Mouse (Mus musculus): ENCODE measurements around the gene Rnf186. TPM values are rescaled to one million over a fixed set of nuclear protein-coding genes. Genes with fewer than 3 reads are reported as not detected.

Rnf186 gene
- polyA plus RNA-seq, 1 experiment from 2014 or later, result 0.12 TPM

- Histone ChIP-seq H3K4me2 (no peak overlapping the region), H3K9me3 (no peaks in the 10 kb centered on the region), H3K36me3 (no peaks in the 10 kb centered on the region), H3K4me1 (replicated peaks) (no peaks in the 10 kb centered on the region), H3K27ac (replicated peaks) (no peak overlapping the region), H3K9ac (no peak overlapping the region), H3K4me3 (no peak overlapping the region), H3K27me3 (no peaks in the 10 kb centered on the region)
- no peak for ATAC-seq (ENCODE audit: low FRiP score, low read depth)
- 89% methylated on average over 4 of the region's 4 CpGs for WGBS
These were observed 30.2 kb downstream of the Rnf186 start for GRCm38 (mm10) chr4:138997121-138997520.

- H3K4me1 ChIP-seq (replicated peaks), result no peaks in the 10 kb centered on the region
- 92% methylated on average over 11 of the region's 11 CpGs for WGBS
These were observed 31.7 kb downstream of the Rnf186 start for GRCm38 (mm10) chr4:138998611-138999010.

GRCm38 (mm10) chr4:139001026-139001425 lies 34.1 kb downstream of the Rnf186 start:
- WGBS, result 73% methylated on average over 2 of the region's 2 CpGs
- no peak overlapping the region for H3K4me2 ChIP-seq
- no peak overlapping the region for H3K9ac ChIP-seq
- no peaks in the 10 kb centered on the region for H3K36me3 ChIP-seq
- peaks cover 12% of the 10 kb centered on the region for H3K4me1 ChIP-seq (replicated peaks)
- no peak for ATAC-seq (ENCODE audit: low FRiP score, low read depth)
- no peaks in the 10 kb centered on the region for H3K9me3 ChIP-seq
- no peak overlapping the region for H3K27ac ChIP-seq (replicated peaks)
- no peaks in the 10 kb centered on the region for H3K27me3 ChIP-seq
- H3K4me3 ChIP-seq, result no peak overlapping the region

More at GRCm38 (mm10) chr4:138998611-138999010, 31.7 kb downstream of the Rnf186 start:
- H3K27me3 ChIP-seq, result no peaks in the 10 kb centered on the region
- no peak overlapping the region for H3K4me2 ChIP-seq
- no peaks in the 10 kb centered on the region for H3K36me3 ChIP-seq
- no peak overlapping the region for H3K9ac ChIP-seq
- H3K9me3 ChIP-seq, result no peaks in the 10 kb centered on the region
- no peak overlapping the region for H3K27ac ChIP-seq (replicated peaks)
- no peak for ATAC-seq (ENCODE audit: low FRiP score, low read depth)
- H3K4me3 ChIP-seq, result no peak overlapping the region

- Histone ChIP-seq H3K9ac (no peak overlapping the region), H3K27ac (replicated peaks) (no peak overlapping the region), H3K27me3 (no peaks in the 10 kb centered on the region), H3K4me1 (replicated peaks) (peaks cover 12% of the 10 kb centered on the region), H3K9me3 (no peaks in the 10 kb centered on the region), H3K36me3 (no peaks in the 10 kb centered on the region), H3K4me2 (no peak overlapping the region), H3K4me3 (no peak overlapping the region)
- WGBS, result 30% methylated on average over 6 of the region's 6 CpGs
- no peak for ATAC-seq (ENCODE audit: low FRiP score, low read depth)
These were observed 34.5 kb downstream of the Rnf186 start for GRCm38 (mm10) chr4:139001433-139001832.

GRCm38 (mm10) chr4:139004067-139004466 lies 37.2 kb downstream of the Rnf186 start:
- WGBS, result 73% methylated on average over 8 of the region's 8 CpGs
- peaks cover 24% of the 10 kb centered on the region for H3K4me1 ChIP-seq (replicated peaks)
- no peak for ATAC-seq (ENCODE audit: low FRiP score, low read depth)
- no peaks in the 10 kb centered on the region for H3K9me3 ChIP-seq
- no peak overlapping the region for H3K4me2 ChIP-seq
- no peak overlapping the region for H3K4me3 ChIP-seq
- no peak overlapping the region for H3K27ac ChIP-seq (replicated peaks)
- no peak overlapping the region for H3K9ac ChIP-seq
- H3K36me3 ChIP-seq, result no peaks in the 10 kb centered on the region
- H3K27me3 ChIP-seq, result no peaks in the 10 kb centered on the region

- Histone ChIP-seq H3K4me3 (no peak overlapping the region), H3K27ac (replicated peaks) (no peak overlapping the region), H3K4me2 (no peak overlapping the region), H3K36me3 (no peaks in the 10 kb centered on the region), H3K9ac (no peak overlapping the region), H3K27me3 (no peaks in the 10 kb centered on the region), H3K9me3 (no peaks in the 10 kb centered on the region), H3K4me1 (replicated peaks) (peaks cover 24% of the 10 kb centered on the region)
- 41% methylated on average over 6 of the region's 6 CpGs for WGBS
- peak; percentile 46; the same call in 1 of the 2 replicates for ATAC-seq (ENCODE audit: low FRiP score, low read depth)
These were observed 38.3 kb downstream of the Rnf186 start for GRCm38 (mm10) chr4:139005214-139005613.

- Histone ChIP-seq H3K36me3 (no peaks in the 10 kb centered on the region), H3K4me3 (no peak overlapping the region), H3K27ac (replicated peaks) (no peak overlapping the region), H3K4me2 (no peak overlapping the region), H3K27me3 (no peaks in the 10 kb centered on the region), H3K9ac (no peak overlapping the region), H3K9me3 (no peaks in the 10 kb centered on the region), H3K4me1 (replicated peaks) (peaks cover 24% of the 10 kb centered on the region)
- 87% methylated on average over 3 of the region's 3 CpGs for WGBS
- ATAC-seq (ENCODE audit: low FRiP score, low read depth), result no peak
These were observed 40.4 kb downstream of the Rnf186 start for GRCm38 (mm10) chr4:139007353-139007752.

GRCm38 (mm10) chr4:139007981-139008536 lies 41.1 kb downstream of the Rnf186 start:
- Histone ChIP-seq H3K4me2 (no peak overlapping the region), H3K36me3 (no peaks in the 10 kb centered on the region), H3K4me1 (replicated peaks) (peaks cover 24% of the 10 kb centered on the region), H3K4me3 (no peak overlapping the region), H3K9me3 (no peaks in the 10 kb centered on the region), H3K27me3 (no peaks in the 10 kb centered on the region), H3K27ac (replicated peaks) (no peak overlapping the region; the same call in 1 of the 2 replicates), H3K9ac (no peak overlapping the region)
- 36% methylated on average over 6 of the region's 6 CpGs for WGBS
- no peak for ATAC-seq (ENCODE audit: low FRiP score, low read depth)

GRCm38 (mm10) chr4:139011201-139011702 lies 44.3 kb downstream of the Rnf186 start:
- Histone ChIP-seq H3K9ac (no peak overlapping the region), H3K4me3 (no peak overlapping the region), H3K27ac (replicated peaks) (no peak overlapping the region), H3K4me2 (no peak overlapping the region), H3K9me3 (no peaks in the 10 kb centered on the region), H3K36me3 (no peaks in the 10 kb centered on the region), H3K27me3 (no peaks in the 10 kb centered on the region), H3K4me1 (replicated peaks) (peaks cover 12% of the 10 kb centered on the region)
- WGBS, result 88% methylated on average over 13 of the region's 13 CpGs
- ATAC-seq (ENCODE audit: low FRiP score, low read depth), result no peak

GRCm38 (mm10) chr4:139013281-139013680 lies 46.4 kb downstream of the Rnf186 start:
- H3K27ac ChIP-seq (replicated peaks), result no peak overlapping the region
- H3K27me3 ChIP-seq, result no peaks in the 10 kb centered on the region
- H3K9ac ChIP-seq, result no peak overlapping the region
- H3K36me3 ChIP-seq, result no peaks in the 10 kb centered on the region
- 92% methylated on average over 11 of the region's 11 CpGs for WGBS
- no peaks in the 10 kb centered on the region for H3K9me3 ChIP-seq
- H3K4me2 ChIP-seq, result no peak overlapping the region
- no peak overlapping the region for H3K4me3 ChIP-seq
- ATAC-seq (ENCODE audit: low FRiP score, low read depth), result no peak
- H3K4me1 ChIP-seq (replicated peaks), result peaks cover 6% of the 10 kb centered on the region

- peaks cover 9% of the 10 kb centered on the region; the same call in 1 of the 2 replicates for H3K4me1 ChIP-seq (replicated peaks)
- WGBS, result 79% methylated on average over 6 of the region's 6 CpGs
These were observed 47.9 kb downstream of the Rnf186 start for GRCm38 (mm10) chr4:139014793-139015192.

More at GRCm38 (mm10) chr4:139014793-139015192, 47.9 kb downstream of the Rnf186 start:
- H3K4me2 ChIP-seq, result no peak overlapping the region
- no peaks in the 10 kb centered on the region for H3K27me3 ChIP-seq
- no peak overlapping the region for H3K9ac ChIP-seq
- no peaks in the 10 kb centered on the region for H3K9me3 ChIP-seq
- no peak for ATAC-seq (ENCODE audit: low FRiP score, low read depth)
- no peaks in the 10 kb centered on the region for H3K36me3 ChIP-seq
- no peak overlapping the region for H3K27ac ChIP-seq (replicated peaks)
- no peak overlapping the region for H3K4me3 ChIP-seq

Measured in hindbrain, embryonic 15.5 days (tissue).